In the genomic region with DNA sequence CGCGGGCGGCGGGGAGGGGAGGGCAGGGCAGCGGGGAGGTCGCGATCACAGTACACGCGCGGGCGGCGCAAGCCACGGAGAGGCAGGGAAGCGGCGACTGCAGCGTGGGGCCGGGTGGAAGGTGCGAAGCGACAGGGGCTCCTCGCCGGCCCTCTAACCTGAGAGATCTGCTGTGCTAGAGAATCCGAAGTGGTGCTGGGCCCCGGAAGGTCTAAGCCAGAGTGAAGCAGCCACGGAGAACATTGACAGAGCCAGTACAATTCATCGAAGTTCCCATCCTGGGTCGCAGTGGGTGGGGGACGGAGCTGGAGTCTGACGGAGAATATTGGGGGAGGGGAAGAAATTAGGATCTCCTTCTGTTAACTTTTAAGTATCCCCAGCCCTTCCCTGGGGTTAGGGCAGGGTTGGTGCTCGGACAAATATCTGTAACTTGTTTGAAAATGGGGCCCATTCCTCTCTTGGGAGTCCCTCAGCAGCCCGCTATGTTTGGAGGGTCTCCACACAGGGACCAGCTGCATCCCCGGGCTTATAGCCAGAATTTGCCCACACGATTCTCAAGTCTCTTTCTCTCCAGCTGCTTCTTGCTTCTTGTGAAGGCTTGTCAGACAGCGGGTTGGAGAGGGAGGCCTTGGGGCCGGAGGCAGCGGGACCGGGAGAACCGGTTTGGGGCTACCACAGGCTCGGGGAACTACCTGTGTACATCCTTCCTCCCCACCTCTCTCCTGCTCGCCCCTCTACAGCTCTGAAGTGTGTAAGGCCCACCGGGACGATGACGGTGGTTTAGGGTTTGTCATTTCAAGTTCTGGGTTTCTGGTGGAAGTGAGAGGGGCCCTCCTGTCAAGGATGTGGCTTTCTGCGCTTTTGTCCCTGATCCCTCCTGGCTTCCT, we compare ENCODE assay signal across 7 mouse cellular contexts. TPM values are rescaled to one million over a fixed set of nuclear protein-coding genes. Genes with fewer than 3 reads are reported as not detected.
A peak's percentile ranks its signal among the peaks of the same experiment; 100 is the strongest.
DNase-seq lines count a peak whose midpoint lies in the region; ATAC-seq lines count a peak whose summit lies in the region.

No protein-coding gene starts in this region.

- peak overlapping the region; percentile 89 for H3K4me3 ChIP-seq in forebrain, embryonic 14.5 days (ENCODE audit: low read depth, low read length)
- H3K4me3 ChIP-seq in midbrain, embryonic 11.5 days (ENCODE audit: low read depth, low read length), result peak overlapping the region; percentile 72

- DNase-seq in MEL-GATA-1-ER (ENCODE audit: extremely low read depth, low read depth), result peak; percentile 42
- peak; percentile 81 for DNase-seq in brain, adult 2 months (ENCODE audit: low read depth, low spot score)
- peak; percentile 89 for DNase-seq in forebrain, embryonic 14.5 days (ENCODE audit: low spot score)
- peak; percentile 67 to 87 for DNase-seq in left cerebral cortex, postnatal 25 days (ENCODE audit: low spot score in 2 of 2)
- DNase-seq in midbrain, embryonic 11.5 days (ENCODE audit: low spot score, missing footprints), result peak; percentile 96
- peak; percentile 56 to 57 for DNase-seq in spleen, postnatal 36 days (ENCODE audit: low spot score in 2 of 2)

- peaks cover 41% of the 10 kb centered on the region for H3K36me3 ChIP-seq in forebrain, embryonic 14.5 days (ENCODE audit: control insufficient read depth, insufficient read depth, low read length)
- peaks cover 26% of the 10 kb centered on the region for H3K36me3 ChIP-seq in midbrain, embryonic 11.5 days (ENCODE audit: control insufficient read depth, insufficient read depth, low read length)

- peak overlapping the region; percentile 91 for H3K9ac ChIP-seq in forebrain, embryonic 14.5 days (ENCODE audit: low read length)
- peak overlapping the region; percentile 80 for H3K9ac ChIP-seq in midbrain, embryonic 11.5 days (ENCODE audit: low read length)

- H3K9me3 ChIP-seq in forebrain, embryonic 14.5 days (replicated peaks; ENCODE audit: control insufficient read depth, low read length), result no peaks in the 10 kb centered on the region
- H3K9me3 ChIP-seq in midbrain, embryonic 11.5 days (ENCODE audit: control insufficient read depth, low read length), result no peaks in the 10 kb centered on the region

- no peaks in the 10 kb centered on the region for H3K27me3 ChIP-seq in forebrain, embryonic 14.5 days (replicated peaks; ENCODE audit: control insufficient read depth, insufficient read depth, low read length)
- H3K27me3 ChIP-seq in midbrain, embryonic 11.5 days (ENCODE audit: control insufficient read depth, insufficient read depth, low read length), result no peaks in the 10 kb centered on the region

- under 1% methylated on average over 42 of the region's 43 CpGs for WGBS in forebrain, embryonic 14.5 days
- WGBS in midbrain, embryonic 11.5 days, result under 1% methylated on average over 43 of the region's 43 CpGs

- H3K4me2 ChIP-seq in forebrain, embryonic 14.5 days (ENCODE audit: low read length), result peak overlapping the region; percentile 86
- H3K4me2 ChIP-seq in midbrain, embryonic 11.5 days, result peak overlapping the region; percentile 96

- peak; percentile 16 for ATAC-seq in forebrain, embryonic 14.5 days
- ATAC-seq in inflammation-experienced regulatory T-cells, adult 6 months, result peak; percentile 20
- no peak for ATAC-seq in midbrain, embryonic 11.5 days (ENCODE audit: low FRiP score)

- peaks cover 40% of the 10 kb centered on the region for H3K4me1 ChIP-seq in forebrain, embryonic 14.5 days (ENCODE audit: control insufficient read depth, insufficient read depth, low read length)
- H3K4me1 ChIP-seq in midbrain, embryonic 11.5 days (ENCODE audit: control insufficient read depth, insufficient read depth, low read length), result peaks cover 23% of the 10 kb centered on the region

- peak overlapping the region; percentile 98 for H3K27ac ChIP-seq in forebrain, embryonic 14.5 days (ENCODE audit: low read depth, low read length)
- peak overlapping the region; percentile 79 for H3K27ac ChIP-seq in midbrain, embryonic 11.5 days (ENCODE audit: low read depth, low read length)

- intact Hi-C loops in left cerebral cortex, postnatal 25 days (cut with DNase I), result loop anchor here (5.0 kb wide), 1 partner anchor 53 kb away; the partner anchor contains the start of genes Mindy1 and Prune1

RNA-seq across cellular contexts. Expression of gene Cdc42se1, which starts 0.6 kb away (rescaled TPM):
- polyA plus RNA-seq in forebrain, embryonic 14.5 days (2014; fragmentation: Nextera tagmentation; extraction: Ambion mirVana), result 99.4 and 99.7 TPM in 2 replicates
- polyA plus RNA-seq in inflammation-experienced regulatory T-cells, adult 6 months (2017; shearing (Covaris generic)), result 100 to 1,000 TPM; 179 to 293 (median 202) TPM
- 10 to 100 TPM; 60.0 TPM for total RNA-seq in left cerebral cortex, postnatal 25 days (2021)
- 105 and 106 TPM in 2 replicates for polyA plus RNA-seq in midbrain, embryonic 11.5 days (2014; fragmentation: Nextera tagmentation; extraction: Ambion mirVana)

RNA-seq across cellular contexts. Expression of gene Mllt11, which starts 2.8 kb away (rescaled TPM):
- 444 and 548 TPM in 2 replicates for polyA plus RNA-seq in forebrain, embryonic 14.5 days (2014; fragmentation: Nextera tagmentation; extraction: Ambion mirVana)
- polyA plus RNA-seq in inflammation-experienced regulatory T-cells, adult 6 months (2017; shearing (Covaris generic)), result 10 to 100 TPM; 17.5 to 21.6 (median 18.8) TPM
- total RNA-seq in left cerebral cortex, postnatal 25 days (2021), result 100 to 1,000 TPM; 329 to 339 TPM
- 124 and 144 TPM in 2 replicates for polyA plus RNA-seq in midbrain, embryonic 11.5 days (2014; fragmentation: Nextera tagmentation; extraction: Ambion mirVana)

RNA-seq across cellular contexts. Expression of gene Gabpb2, which starts 11.4 kb away (rescaled TPM):
- 4.0 and 4.3 TPM in 2 replicates for polyA plus RNA-seq in forebrain, embryonic 14.5 days (2014; fragmentation: Nextera tagmentation; extraction: Ambion mirVana)
- polyA plus RNA-seq in inflammation-experienced regulatory T-cells, adult 6 months (2017; shearing (Covaris generic)), result 10 to 100 TPM; 28.0 to 52.1 (median 31.8) TPM
- 1 to 10 TPM; 7.5 to 8.9 TPM for total RNA-seq in left cerebral cortex, postnatal 25 days (2021)
- polyA plus RNA-seq in midbrain, embryonic 11.5 days (2014; fragmentation: Nextera tagmentation; extraction: Ambion mirVana), result 6.0 and 6.9 TPM in 2 replicates

RNA-seq across cellular contexts. Expression of gene Gm128, which starts 12.3 kb away (rescaled TPM):
- 0.17 TPM in 1 of 2 replicates, not detected in the other for polyA plus RNA-seq in forebrain, embryonic 14.5 days (2014; fragmentation: Nextera tagmentation; extraction: Ambion mirVana)
- polyA plus RNA-seq in inflammation-experienced regulatory T-cells, adult 6 months (2017; shearing (Covaris generic)), result under 1 TPM; 0.49 to 0.94 (median 0.85) TPM
- under 1 TPM in 1 of 2 experiments, not detected in 1; 0.18 TPM for total RNA-seq in left cerebral cortex, postnatal 25 days (2021)
- polyA plus RNA-seq in midbrain, embryonic 11.5 days (2014; fragmentation: Nextera tagmentation; extraction: Ambion mirVana), result 0.18 and 0.48 TPM in 2 replicates

RNA-seq across cellular contexts. Expression of gene Bnipl, which starts 21.9 kb away (rescaled TPM):
- not detected in 2 replicates for polyA plus RNA-seq in forebrain, embryonic 14.5 days (2014; fragmentation: Nextera tagmentation; extraction: Ambion mirVana)
- under 1 TPM in 1 of 3 experiments, not detected in 2; 0.52 TPM for polyA plus RNA-seq in inflammation-experienced regulatory T-cells, adult 6 months (2017; shearing (Covaris generic))
- total RNA-seq in left cerebral cortex, postnatal 25 days (2021), result under 1 TPM; 0.62 to 0.66 TPM
- 0.20 TPM in 1 of 2 replicates, not detected in the other for polyA plus RNA-seq in midbrain, embryonic 11.5 days (2014; fragmentation: Nextera tagmentation; extraction: Ambion mirVana)

Comparison
In these comparisons a context has a peak if more than half of its experiments do, and no peak if none do; other contexts are left out.
1. DNase-seq: peak in every context shown above with its lines; median percentile 96 in midbrain, embryonic 11.5 days; 89 in forebrain, embryonic 14.5 days; 81 in brain, adult 2 months; 77 in left cerebral cortex, postnatal 25 days; 56 in spleen, postnatal 36 days; 42 in MEL-GATA-1-ER.